Mouse (Mus musculus) midbrain, embryonic 10.5 days (tissue): Measurements from ENCODE around the gene Gm20388. TPM values are rescaled to one million over a fixed set of nuclear protein-coding genes. Genes with fewer than 3 reads are reported as not detected.

ENCODE experiments used
- DNase-seq: peaks from one replicate; pipeline ENCODE4 v3.0.0-alpha.2; 2017; ENCODE audit warnings: low spot score
- H3K27ac ChIP-seq: fragments of 300-500 bp; sonication (generic); replicated peaks from 2 replicates; pipeline ENCODE4 v1.5.1; 2016; ENCODE audit warnings: mild to moderate bottlenecking
- H3K27me3 ChIP-seq: fragments of 300-500 bp; sonication (generic); 2 replicates; pipeline ENCODE4 v1.6.1; 2016; ENCODE audit warnings: low read depth, mild to moderate bottlenecking; ENCODE audit not compliant: poor library complexity, severe bottlenecking
- H3K36me3 ChIP-seq: fragments of 300-500 bp; sonication (generic); 2 replicates; pipeline ENCODE4 v1.6.1; 2016; ENCODE audit warnings: mild to moderate bottlenecking, moderate library complexity
- H3K4me1 ChIP-seq: fragments of 300-500 bp; sonication (generic); 2 replicates; pipeline ENCODE4 v1.6.1; 2016
- H3K4me3 ChIP-seq: fragments of 300-500 bp; sonication (generic); 2 replicates; pipeline ENCODE4 v1.5.1; 2016; ENCODE audit warnings: mild to moderate bottlenecking, moderate library complexity
- H3K9me3 ChIP-seq: fragments of 300-500 bp; sonication (generic); replicated peaks from 2 replicates; pipeline ENCODE4 v1.6.1; 2016; ENCODE audit warnings: mild to moderate bottlenecking
- WGBS: fragments of 180-500 bp; shearing (Covaris S2); methylation state at CpG from one replicate; pipeline ENCODE4 v1.1.7; 2016; 5-methylcytosine and 5-hydroxymethylcytosine counted together
- polyA plus RNA-seq: library from polyadenylated mRNA; unstranded; fragments of >200 nt; fragmentation: Nextera tagmentation; extraction: Ambion mirVana; gene quantifications from 2 replicates; pipeline ENCODE4 v1.2.1, GENCODE M21; 2016

The Gm20388 gene
- polyA plus RNA-seq, 1 experiment from 2014 or later: 7.1 TPM

DNA sequence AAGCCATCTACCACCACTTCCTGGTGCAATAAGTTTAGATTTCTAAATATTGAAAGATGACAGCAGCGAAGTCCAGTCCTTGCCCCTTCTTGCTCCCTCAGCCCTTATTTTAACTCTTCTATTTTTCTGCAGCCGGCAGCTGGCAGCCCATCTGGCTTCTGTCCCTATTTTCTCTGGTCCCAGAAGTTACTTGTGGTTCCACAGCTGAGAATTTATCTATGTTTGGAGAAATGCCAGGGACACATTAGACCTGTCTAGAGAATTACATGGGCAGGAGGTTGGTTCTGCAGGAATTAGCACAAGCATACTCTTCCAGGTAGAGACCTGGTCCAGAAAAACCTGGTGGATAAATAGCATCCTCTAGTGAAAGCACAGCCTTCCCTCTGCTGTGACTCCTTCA lies 3967.2 kb downstream of the Gm20388 start:
- Histone ChIP-seq H3K4me1 (no peaks in the 10 kb centered on the region), H3K36me3 (no peaks in the 10 kb centered on the region), H3K9me3 (no peaks in the 10 kb centered on the region), H3K27ac (no peak overlapping the region), H3K27me3 (peaks cover 1% of the 10 kb centered on the region; the same call in 1 of the 2 replicates), H3K4me3 (no peak overlapping the region)
- no peak for DNase-seq
- WGBS: 89% methylated on average over 2 of the region's 2 CpGs

DNA sequence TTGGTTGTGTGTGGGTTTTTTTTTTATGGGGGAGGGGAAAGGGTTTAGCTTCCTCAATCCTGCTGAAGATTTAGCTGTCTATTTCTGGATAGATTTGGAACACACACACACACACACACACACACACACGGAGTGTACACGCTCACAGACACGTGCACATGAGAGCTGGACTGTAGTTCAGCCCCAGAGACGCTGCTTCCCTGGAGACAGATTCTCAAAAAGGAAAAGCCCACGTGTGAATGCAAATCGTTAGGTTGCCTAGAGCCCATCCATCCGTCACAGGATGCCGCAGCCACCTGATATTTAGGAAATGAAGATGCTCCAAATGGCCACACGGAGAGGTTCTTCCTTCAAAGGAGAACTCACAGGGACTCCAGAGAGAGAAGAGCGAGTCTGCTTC lies 3969.6 kb downstream of the Gm20388 start:
- Histone ChIP-seq H3K27me3 (peaks cover 25% of the 10 kb centered on the region), H3K27ac (no peak overlapping the region), H3K36me3 (no peaks in the 10 kb centered on the region), H3K4me1 (peaks cover 14% of the 10 kb centered on the region), H3K4me3 (no peak overlapping the region), H3K9me3 (no peaks in the 10 kb centered on the region)
- no peak for DNase-seq
- WGBS: 75% methylated on average over 10 of the region's 10 CpGs

DNA sequence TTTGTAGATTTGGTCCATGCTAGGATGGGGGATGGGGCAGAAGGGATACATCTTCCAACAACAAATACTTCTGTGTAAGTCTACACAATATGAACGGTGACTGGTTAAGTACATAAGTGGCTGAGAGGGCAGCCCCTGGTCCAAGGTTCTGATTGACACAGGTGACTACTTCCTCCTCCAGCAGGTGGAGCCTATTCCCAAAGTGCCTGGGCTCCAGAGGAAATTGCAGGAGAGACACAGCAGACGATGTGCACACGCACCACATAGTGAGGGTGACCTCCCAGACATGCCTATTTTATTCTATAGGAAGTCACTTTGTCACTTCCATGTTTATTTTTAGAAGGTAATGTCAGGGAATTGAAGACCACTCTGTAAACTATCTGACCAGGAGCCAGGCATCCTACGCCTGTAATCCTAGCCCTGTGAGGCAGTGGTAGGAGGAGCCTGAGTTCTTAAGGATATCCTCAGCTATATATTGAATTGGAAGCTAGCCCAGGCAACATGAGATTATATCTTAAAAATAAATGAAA lies 3970.2 kb downstream of the Gm20388 start:
- no peak overlapping the region for H3K27ac ChIP-seq
- DNase-seq: no peak
- peaks cover 14% of the 10 kb centered on the region for H3K4me1 ChIP-seq
- H3K9me3 ChIP-seq: no peaks in the 10 kb centered on the region
- peaks cover 31% of the 10 kb centered on the region for H3K27me3 ChIP-seq
- 60% methylated on average over 4 of the region's 4 CpGs for WGBS
- no peaks in the 10 kb centered on the region for H3K36me3 ChIP-seq
- H3K4me3 ChIP-seq: no peak overlapping the region

DNA sequence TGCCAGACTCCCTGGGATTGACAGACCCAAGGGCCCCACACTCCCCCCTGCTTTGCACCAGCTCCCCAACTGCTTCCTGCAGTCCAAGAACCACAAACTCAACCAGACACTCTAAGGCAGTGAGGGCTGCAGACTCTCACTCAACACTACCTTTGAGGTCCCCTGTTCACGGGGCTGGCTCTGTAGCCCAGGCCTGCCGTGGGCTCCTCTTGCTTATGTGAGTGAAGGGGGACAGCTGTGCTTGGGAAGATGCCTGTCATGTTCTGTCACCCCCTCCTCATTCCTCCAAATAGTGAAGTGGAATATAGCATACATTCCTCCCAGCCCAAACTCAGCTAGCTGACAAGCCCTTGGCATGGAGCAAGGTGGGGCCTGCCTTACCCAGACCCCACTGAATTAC lies 3971.8 kb downstream of the Gm20388 start:
- Histone ChIP-seq H3K4me1 (peaks cover 14% of the 10 kb centered on the region), H3K9me3 (no peaks in the 10 kb centered on the region), H3K36me3 (no peaks in the 10 kb centered on the region), H3K4me3 (no peak overlapping the region), H3K27me3 (peaks cover 39% of the 10 kb centered on the region), H3K27ac (no peak overlapping the region)
- WGBS: 93% methylated on average over 2 of the region's 2 CpGs
- DNase-seq: no peak

DNA sequence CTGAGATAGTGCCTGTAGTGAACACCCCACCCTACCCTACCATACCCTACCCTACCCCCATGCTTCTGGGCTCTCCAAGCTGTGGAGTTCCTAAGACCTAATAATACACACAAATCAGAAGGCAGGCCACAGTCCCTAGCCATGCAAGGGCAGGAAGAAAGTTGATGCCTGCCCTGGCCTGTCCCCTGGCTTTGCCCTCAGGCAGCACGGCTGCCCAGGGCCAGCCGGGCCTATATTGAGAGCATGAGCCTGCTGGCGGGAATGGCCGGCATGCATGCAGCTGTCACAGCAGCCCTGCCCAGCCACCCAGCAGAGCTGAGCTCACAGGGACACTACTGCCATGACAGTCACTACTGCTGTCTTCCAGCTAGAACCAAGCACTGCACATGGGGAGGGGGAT lies 3972.5 kb downstream of the Gm20388 start:
- no peaks in the 10 kb centered on the region for H3K9me3 ChIP-seq
- no peak overlapping the region for H3K27ac ChIP-seq
- H3K4me1 ChIP-seq: peaks cover 14% of the 10 kb centered on the region
- WGBS: 78% methylated on average over 4 of the region's 4 CpGs
- DNase-seq: no peak
- peaks cover 39% of the 10 kb centered on the region for H3K27me3 ChIP-seq
- H3K4me3 ChIP-seq: no peak overlapping the region
- no peaks in the 10 kb centered on the region for H3K36me3 ChIP-seq

DNA sequence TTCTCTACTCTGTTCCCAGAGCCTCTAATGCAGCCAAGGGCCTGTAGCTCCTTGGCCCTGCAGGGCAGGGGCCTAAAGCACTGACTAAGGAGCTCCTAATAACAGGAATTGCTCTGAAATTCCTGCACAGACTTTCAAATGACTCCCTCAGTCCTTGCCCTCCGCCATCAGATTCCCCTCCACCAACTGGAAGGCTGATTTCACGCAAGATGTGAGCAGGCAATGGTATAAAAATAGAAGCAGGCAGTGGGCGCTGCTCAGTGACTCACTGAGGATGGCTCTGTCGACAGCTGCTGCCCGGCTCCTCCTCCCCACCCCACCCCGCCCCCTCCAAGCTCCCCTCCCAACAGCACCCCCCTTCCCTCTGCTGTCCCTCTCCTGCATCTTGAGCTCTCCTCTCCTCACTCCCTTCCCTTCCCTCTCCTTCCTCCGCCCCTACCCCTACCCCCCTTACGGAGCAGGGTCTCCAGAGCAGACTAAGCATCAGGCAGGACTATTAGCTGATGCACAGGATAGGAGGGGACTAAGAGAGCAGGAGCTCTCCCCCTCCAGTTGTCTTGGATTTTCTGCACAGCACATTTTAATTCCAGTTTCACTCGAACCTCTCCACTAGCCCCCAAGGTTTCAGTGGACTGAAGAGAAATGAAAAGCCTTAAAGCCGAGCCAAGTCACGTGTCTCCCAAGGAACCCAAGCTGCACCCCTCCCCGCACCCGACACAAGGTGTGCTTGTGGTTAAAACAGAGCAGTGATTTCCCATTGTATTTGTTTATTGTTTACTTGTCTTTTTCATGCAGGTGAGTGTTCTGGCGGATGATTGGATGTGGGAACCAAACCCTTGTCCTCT lies 3974.3 kb downstream of the Gm20388 start:
- H3K27me3 ChIP-seq: peaks cover 53% of the 10 kb centered on the region
- H3K36me3 ChIP-seq: no peaks in the 10 kb centered on the region
- H3K27ac ChIP-seq: peak overlapping the region; percentile 57
- no peaks in the 10 kb centered on the region for H3K9me3 ChIP-seq
- DNase-seq: peak; percentile 19
- WGBS: 9% methylated on average over 14 of the region's 14 CpGs
- H3K4me1 ChIP-seq: peaks cover 14% of the 10 kb centered on the region
- peak overlapping the region; percentile 27; the same call in 1 of the 2 replicates for H3K4me3 ChIP-seq

DNA sequence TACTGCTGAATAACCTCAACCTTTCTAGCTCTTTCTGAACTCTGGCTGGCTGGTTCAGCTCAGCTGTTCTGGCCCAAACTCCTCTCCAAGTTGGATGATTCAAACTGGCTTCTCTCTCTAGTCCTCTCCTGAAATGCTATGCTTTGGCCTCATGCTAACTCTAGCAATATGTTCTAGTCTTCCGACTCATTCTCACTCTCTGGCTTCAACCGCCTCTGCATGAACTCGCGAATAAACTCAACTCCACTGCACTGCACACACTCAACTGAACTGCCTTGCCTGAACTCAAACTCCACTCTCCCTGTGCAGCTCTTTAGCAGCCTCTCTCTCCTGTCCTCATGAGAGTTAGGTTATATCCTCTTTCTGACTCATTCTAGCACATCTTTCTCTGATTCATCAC lies 3976.5 kb downstream of the Gm20388 start:
- H3K4me1 ChIP-seq: peaks cover 25% of the 10 kb centered on the region
- DNase-seq: no peak
- H3K27ac ChIP-seq: no peak overlapping the region
- H3K4me3 ChIP-seq: no peak overlapping the region
- H3K9me3 ChIP-seq: no peaks in the 10 kb centered on the region
- WGBS: 93% methylated on average over 4 of the region's 4 CpGs
- H3K27me3 ChIP-seq: peaks cover 75% of the 10 kb centered on the region
- H3K36me3 ChIP-seq: no peaks in the 10 kb centered on the region

DNA sequence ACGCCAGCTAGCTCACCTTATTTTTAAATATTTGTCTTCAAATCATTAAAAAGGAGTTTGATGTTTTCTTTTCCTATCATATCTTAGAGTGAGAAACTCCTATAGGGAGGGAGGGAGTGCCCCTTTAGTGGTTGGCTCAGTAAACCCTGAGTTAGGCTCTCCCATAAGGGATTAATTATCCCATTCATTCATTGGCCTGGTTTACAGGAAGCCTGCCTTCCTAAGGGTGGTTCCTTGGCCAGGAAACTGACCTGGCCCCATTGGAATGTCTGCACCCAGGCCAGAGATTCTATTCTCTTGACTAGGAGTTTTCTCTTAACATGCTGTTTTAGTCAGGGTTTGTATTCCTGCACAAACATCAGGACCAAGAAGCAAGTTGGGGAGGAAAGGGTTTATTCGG lies 3977.3 kb downstream of the Gm20388 start:
- no peak overlapping the region for H3K27ac ChIP-seq
- H3K36me3 ChIP-seq: no peaks in the 10 kb centered on the region
- H3K4me3 ChIP-seq: no peak overlapping the region
- H3K9me3 ChIP-seq: no peaks in the 10 kb centered on the region
- WGBS: 88% methylated on average over 2 of the region's 2 CpGs
- peaks cover 80% of the 10 kb centered on the region for H3K27me3 ChIP-seq
- DNase-seq: no peak
- peaks cover 33% of the 10 kb centered on the region for H3K4me1 ChIP-seq

DNA sequence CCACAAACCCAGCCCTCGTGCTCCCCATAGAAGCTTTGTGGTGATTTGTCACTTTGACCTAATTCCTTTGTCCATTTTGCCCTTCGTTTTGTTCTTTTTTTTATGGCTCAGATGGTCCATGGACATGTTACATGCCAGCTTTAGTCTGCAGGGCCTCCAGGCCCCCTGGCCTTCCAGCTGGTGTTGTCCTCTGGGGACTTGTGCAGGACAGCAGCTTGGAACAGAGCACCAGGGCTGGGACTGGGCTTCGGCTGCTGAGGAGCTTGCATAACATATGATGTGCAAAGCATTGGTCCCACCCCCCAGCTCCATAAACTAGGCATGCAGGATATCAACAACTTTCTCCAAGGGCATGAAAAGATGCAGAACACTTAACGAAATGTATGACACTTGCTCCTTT lies 3979.2 kb downstream of the Gm20388 start:
- Histone ChIP-seq H3K4me1 (peaks cover 24% of the 10 kb centered on the region), H3K9me3 (no peaks in the 10 kb centered on the region), H3K27ac (no peak overlapping the region), H3K4me3 (no peak overlapping the region), H3K27me3 (peaks cover 81% of the 10 kb centered on the region), H3K36me3 (no peaks in the 10 kb centered on the region)
- no peak for DNase-seq
- 77% methylated on average over 4 of the region's 4 CpGs for WGBS

DNA sequence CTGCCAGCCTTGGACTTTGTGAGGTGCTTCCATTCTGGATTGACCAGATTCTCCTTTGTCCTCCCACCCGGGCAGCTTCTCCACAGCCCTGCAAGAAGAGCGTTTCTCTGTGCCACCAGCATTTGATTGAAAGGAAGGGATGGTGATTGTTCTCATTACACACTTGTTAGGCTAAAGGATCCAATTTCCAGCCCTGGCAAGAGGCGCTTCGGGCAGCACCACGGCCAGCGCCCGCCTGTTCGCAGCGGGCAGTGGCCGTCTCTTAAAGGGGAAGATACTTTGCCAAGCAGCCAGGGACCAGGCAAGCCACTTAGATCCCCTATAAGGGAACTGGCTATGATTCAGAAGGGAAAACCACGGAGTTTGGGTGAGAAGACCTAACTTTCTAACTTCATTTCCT lies 3980.6 kb downstream of the Gm20388 start:
- peak; percentile 55 for DNase-seq
- H3K27me3 ChIP-seq: peaks cover 81% of the 10 kb centered on the region
- H3K27ac ChIP-seq: no peak overlapping the region
- H3K4me3 ChIP-seq: peak overlapping the region; percentile 55
- H3K36me3 ChIP-seq: no peaks in the 10 kb centered on the region
- H3K9me3 ChIP-seq: no peaks in the 10 kb centered on the region
- 2% methylated on average over 11 of the region's 11 CpGs for WGBS
- peaks cover 19% of the 10 kb centered on the region for H3K4me1 ChIP-seq

DNA sequence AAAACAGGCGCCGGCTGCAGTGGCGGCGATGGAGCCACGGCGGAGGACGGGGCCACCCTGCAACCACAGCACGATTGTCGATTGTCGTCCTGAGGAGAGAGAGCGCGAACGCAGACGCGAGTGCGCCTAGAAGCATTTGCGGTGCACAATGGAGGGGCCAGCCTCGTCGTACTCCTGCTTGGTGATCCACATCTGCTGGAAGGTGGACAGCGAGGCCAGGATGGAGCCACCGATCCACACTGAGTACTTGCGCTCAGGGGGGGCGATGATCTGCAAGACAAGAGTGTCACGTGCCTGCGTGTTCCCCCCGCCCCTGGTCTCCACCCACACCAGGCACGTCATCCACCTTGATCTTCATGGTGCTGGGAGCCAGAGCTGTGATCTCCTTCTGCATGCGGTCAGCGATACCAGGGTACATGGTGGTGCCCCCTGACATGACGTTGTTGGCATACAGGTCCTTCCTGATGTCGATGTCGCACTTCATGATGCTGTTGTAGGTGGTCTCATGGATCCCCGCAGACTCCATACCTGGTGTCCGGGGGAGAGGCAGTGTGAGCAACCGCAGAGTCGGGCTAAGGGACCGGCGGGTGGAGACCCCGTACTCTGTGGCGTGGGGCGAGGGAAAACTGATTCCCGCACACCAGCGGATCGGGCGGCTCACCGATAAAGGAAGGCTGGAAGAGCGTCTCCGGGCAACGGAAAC lies 3981.4 kb downstream of the Gm20388 start:
- 0 out of 2 replicates have a peak overlapping the region, but pooled peaks have one; percentile 52 for H3K27ac ChIP-seq
- DNase-seq: peak; percentile 43
- H3K4me1 ChIP-seq: peaks cover 19% of the 10 kb centered on the region
- peak overlapping the region; percentile 55 for H3K4me3 ChIP-seq
- H3K9me3 ChIP-seq: no peaks in the 10 kb centered on the region
- WGBS: 1% methylated on average over 49 of the region's 49 CpGs
- H3K27me3 ChIP-seq: peaks cover 84% of the 10 kb centered on the region
- no peaks in the 10 kb centered on the region for H3K36me3 ChIP-seq

DNA sequence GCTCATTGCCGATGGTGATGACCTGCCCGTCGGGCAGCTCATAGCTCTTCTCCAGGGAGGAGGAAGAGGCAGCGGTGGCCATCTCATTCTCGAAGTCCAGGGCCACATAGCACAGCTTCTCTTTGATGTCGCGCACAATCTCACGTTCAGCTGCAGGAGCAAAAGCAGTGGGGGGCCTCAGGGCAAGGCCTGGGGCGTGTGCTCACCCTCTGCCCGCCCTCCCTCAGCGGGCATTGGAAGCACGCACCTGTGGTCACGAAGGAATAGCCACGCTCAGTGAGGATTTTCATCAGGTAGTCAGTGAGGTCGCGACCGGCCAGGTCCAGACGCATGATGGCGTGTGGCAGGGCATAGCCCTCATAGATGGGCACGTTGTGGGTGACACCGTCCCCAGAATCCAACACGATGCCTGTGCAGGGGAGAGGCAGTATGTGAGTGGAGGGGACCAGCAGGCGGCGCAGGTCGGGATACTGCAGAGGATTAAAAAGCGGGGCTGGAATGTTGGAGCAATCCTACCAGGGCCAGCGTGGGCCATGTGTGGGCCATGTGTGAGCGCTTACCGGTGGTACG lies 3982.0 kb downstream of the Gm20388 start:
- Histone ChIP-seq H3K4me3 (peak overlapping the region; percentile 55), H3K4me1 (peaks cover 19% of the 10 kb centered on the region), H3K27ac (no peak overlapping the region), H3K36me3 (no peaks in the 10 kb centered on the region), H3K27me3 (peaks cover 84% of the 10 kb centered on the region), H3K9me3 (no peaks in the 10 kb centered on the region)
- peak; percentile 20 for DNase-seq
- 11% methylated on average over 30 of the region's 30 CpGs for WGBS
